Mouse (Mus musculus) myocyte (in vitro differentiated cells): ENCODE measurements around the gene Arhgap8.

Experiments
- CEBPB ChIP-seq: IDR thresholded peaks from 2 replicates; pipeline ENCODE4 v1.6.1; 2011; ENCODE audit warnings: mild to moderate bottlenecking, moderate library complexity; ENCODE audit not compliant: poor library complexity, insufficient read depth, severe bottlenecking
- E2F4 ChIP-seq: IDR thresholded peaks from one replicate; pipeline ENCODE4 v1.6.1; 2011; ENCODE audit warnings: mild to moderate bottlenecking, control low read depth, moderate library complexity; ENCODE audit not compliant: insufficient read depth
- MAX ChIP-seq: IDR thresholded peaks from one replicate; pipeline ENCODE4 v1.6.1; 2011; ENCODE audit warnings: low read depth, mild to moderate bottlenecking, control low read depth
- MYOD1 ChIP-seq, 3 experiments: IDR thresholded peaks; one replicate each; pipeline ENCODE4 v1.6.1; 2011; ENCODE audit warnings: control low read depth in 2 of 3, low read depth in 2 of 3, mild to moderate bottlenecking in 2 of 3, moderate library complexity in 1 of 3; ENCODE audit not compliant: insufficient read length in 2 of 3, control insufficient read depth in 1 of 3
- POLR2A ChIP-seq: IDR thresholded peaks from one replicate; pipeline ENCODE4 v1.6.1; 2011; ENCODE audit warnings: low read depth, mild to moderate bottlenecking, control low read depth, moderate library complexity; ENCODE audit not compliant: insufficient read length
- POLR2AphosphoS2 ChIP-seq: IDR thresholded peaks from one replicate; pipeline ENCODE4 v1.6.1; 2011; ENCODE audit warnings: low read depth, control low read depth; ENCODE audit not compliant: insufficient read length
- REST ChIP-seq: IDR thresholded peaks from one replicate; pipeline ENCODE4 v1.6.1; 2011; ENCODE audit warnings: mild to moderate bottlenecking, control low read depth, moderate library complexity; ENCODE audit not compliant: insufficient read depth, insufficient read length
- SRF ChIP-seq: IDR thresholded peaks from one replicate; pipeline ENCODE4 v1.6.1; 2011; ENCODE audit warnings: low read depth; ENCODE audit not compliant: control insufficient read depth, insufficient read length
- TCF12 ChIP-seq: IDR thresholded peaks from one replicate; pipeline ENCODE4 v1.6.1; 2011; ENCODE audit warnings: mild to moderate bottlenecking, control low read depth; ENCODE audit not compliant: poor library complexity, insufficient read depth, severe bottlenecking
- TCF3 ChIP-seq: IDR thresholded peaks from one replicate; pipeline ENCODE4 v1.6.1; 2011; ENCODE audit warnings: low read depth, control low read depth; ENCODE audit not compliant: insufficient read length
- USF1 ChIP-seq: IDR thresholded peaks from one replicate; pipeline ENCODE4 v1.6.1; 2011; ENCODE audit warnings: low read depth, mild to moderate bottlenecking, control low read depth, moderate library complexity

GRCm38 (mm10) chr15:84705351-84705901 lies 14.4 kb upstream of the Arhgap8 start:
- TF ChIP-seq MYOD1 (IDR thresholded peaks at IDR 0.05; ENCODE audit: control insufficient read depth in 1 of 3, insufficient read length in 2 of 3, low read depth in 2 of 3), result no peak
- no peak for TF ChIP-seq POLR2A
- no peak for TF ChIP-seq CEBPB
- no peak for TF ChIP-seq POLR2AphosphoS2
- TF ChIP-seq SRF, result no peak
- TF ChIP-seq E2F4, result no peak
- no peak for TF ChIP-seq TCF3
- TF ChIP-seq TCF12, result no peak
- TF ChIP-seq REST, result no peak
- no peak for TF ChIP-seq USF1
- no peak for TF ChIP-seq MAX
